Mouse (Mus musculus) heart, embryonic 15.5 days (tissue): ENCODE measurements around the gene Mt3. TPM values are rescaled to one million over a fixed set of nuclear protein-coding genes. Genes with fewer than 3 reads are reported as not detected.

ENCODE experiments used
- ATAC-seq: fragments of 200-750 bp; cut with Nextera tagmentation; replicated peaks from 2 replicates; pipeline ENCODE4 v1.8.0; 2017; ENCODE audit warnings: low read depth, moderate TSS enrichment; ENCODE audit not compliant: insufficient number of reproducible peaks, insufficient read depth, low FRiP score
- H3K27ac ChIP-seq: fragments of 300-500 bp; sonication (generic); 2 replicates; pipeline ENCODE4 v1.5.1; 2015; ENCODE audit warnings: mild to moderate bottlenecking, inconsistent platforms
- H3K27me3 ChIP-seq: fragments of 300-500 bp; sonication (generic); 2 replicates; pipeline ENCODE4 v1.6.1; 2015; ENCODE audit warnings: inconsistent platforms
- H3K36me3 ChIP-seq: fragments of 300-500 bp; sonication (generic); 2 replicates; pipeline ENCODE4 v1.6.1; 2015; ENCODE audit warnings: mild to moderate bottlenecking, inconsistent platforms
- H3K4me1 ChIP-seq: fragments of 300-500 bp; sonication (generic); replicated peaks from 2 replicates; pipeline ENCODE4 v1.6.1; 2015; ENCODE audit warnings: inconsistent platforms
- H3K4me2 ChIP-seq: fragments of 300-500 bp; sonication (generic); 2 replicates; pipeline ENCODE4 v1.6.1; 2015; ENCODE audit warnings: inconsistent platforms, mild to moderate bottlenecking, moderate library complexity
- H3K4me3 ChIP-seq: fragments of 300-500 bp; sonication (generic); 2 replicates; pipeline ENCODE4 v1.5.1; 2015; ENCODE audit warnings: mild to moderate bottlenecking, inconsistent platforms
- H3K9ac ChIP-seq: fragments of 300-500 bp; sonication (generic); 2 replicates; pipeline ENCODE4 v1.6.1; 2015; ENCODE audit warnings: mild to moderate bottlenecking, inconsistent platforms
- H3K9me3 ChIP-seq: fragments of 300-500 bp; sonication (generic); replicated peaks from 2 replicates; pipeline ENCODE4 v1.6.1; 2016; ENCODE audit warnings: inconsistent platforms
- WGBS: fragments of 180-500 bp; shearing (Covaris S2); methylation state at CpG from one replicate; pipeline ENCODE4 v1.1.7; 2015; ENCODE audit warnings: mixed read lengths; 5-methylcytosine and 5-hydroxymethylcytosine counted together
- polyA plus RNA-seq: library from polyadenylated mRNA; unstranded; fragments of >200 nt; fragmentation: Nextera tagmentation; extraction: Ambion mirVana; gene quantifications from 2 replicates; pipeline ENCODE4 v1.2.1, GENCODE M21; 2015

The Mt3 gene
- polyA plus RNA-seq, 1 experiment from 2014 or later, result 69.8 TPM

DNA sequence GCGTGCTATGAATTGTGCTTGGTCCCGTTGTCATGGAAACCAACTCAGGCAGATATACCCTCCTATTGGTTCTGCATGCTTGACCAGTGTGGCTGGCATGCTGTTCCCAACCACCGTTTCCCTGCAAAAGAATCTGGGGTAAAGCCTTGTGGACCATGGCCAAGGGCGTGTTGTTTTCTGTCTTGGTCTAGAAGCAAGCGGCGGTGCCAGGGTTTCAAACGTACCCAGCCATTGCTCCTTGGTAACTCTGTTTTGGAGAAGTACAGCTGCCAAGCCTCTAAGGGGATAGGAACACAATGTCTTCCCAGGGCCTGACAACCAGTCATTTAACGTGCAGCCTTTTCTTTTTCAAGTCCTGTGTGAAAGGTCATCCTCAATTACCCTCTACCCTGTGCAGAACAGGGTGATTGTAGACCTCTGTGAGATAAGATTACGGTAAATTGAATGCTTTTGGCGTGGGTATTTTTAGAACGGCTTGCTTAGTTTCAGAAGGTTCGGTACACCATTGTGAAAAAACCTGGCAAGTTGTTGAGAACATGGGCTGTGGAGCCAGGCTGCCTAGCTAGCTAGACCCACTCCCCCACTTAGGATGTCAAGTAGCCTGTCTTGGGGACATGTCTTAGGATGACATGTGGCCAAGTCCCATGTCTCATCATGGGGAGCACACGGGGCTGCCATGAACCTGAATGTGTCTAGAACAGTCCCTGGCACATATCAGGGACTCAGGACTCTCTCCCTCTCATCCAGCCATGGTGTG, 37.0 kb downstream of the Mt3 start:
- Histone ChIP-seq H3K9ac (no peak overlapping the region), H3K27me3 (peaks cover 27% of the 10 kb centered on the region), H3K4me1 (peaks cover 32% of the 10 kb centered on the region), H3K36me3 (no peaks in the 10 kb centered on the region), H3K4me2 (no peak overlapping the region), H3K27ac (no peak overlapping the region), H3K9me3 (no peaks in the 10 kb centered on the region), H3K4me3 (no peak overlapping the region)
- WGBS, result 55% methylated on average over 13 of the region's 13 CpGs
- no peak for ATAC-seq

DNA sequence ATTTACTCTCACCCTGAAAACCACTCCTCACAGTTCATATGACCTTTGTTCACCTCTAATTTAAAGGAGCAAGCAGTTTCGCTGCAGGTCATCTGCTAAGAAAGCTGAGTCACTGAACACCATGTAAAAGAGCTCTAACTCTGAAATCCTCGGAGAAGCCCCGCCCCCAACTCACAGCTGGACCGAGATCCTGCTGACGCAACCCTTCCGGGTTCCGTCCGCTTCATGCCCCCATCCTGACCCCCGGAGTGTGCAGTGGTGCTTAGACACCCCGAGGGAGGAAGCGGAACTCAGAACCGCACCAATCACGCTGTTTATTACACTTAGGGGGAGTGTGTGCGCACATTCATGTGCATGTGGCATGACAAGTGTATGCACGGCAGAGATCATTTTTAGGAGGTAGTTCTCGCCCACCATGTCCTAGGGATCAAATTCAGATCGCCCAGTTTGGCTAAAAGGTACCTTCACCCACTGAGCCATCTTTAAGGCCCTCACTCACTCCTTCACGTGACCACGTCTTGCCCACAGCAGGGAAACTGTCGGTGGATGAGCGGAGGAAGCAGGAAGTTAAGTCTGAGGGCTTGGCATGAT, 38.8 kb downstream of the Mt3 start:
- H3K4me1 ChIP-seq, result peaks cover 32% of the 10 kb centered on the region
- ATAC-seq, result no peak; the same call in 1 of the 2 replicates
- WGBS, result 27% methylated on average over 21 of the region's 21 CpGs
- peak overlapping the region; percentile 66 for H3K4me2 ChIP-seq
- peak overlapping the region; percentile 36; the same call in 1 of the 2 replicates for H3K9ac ChIP-seq
- H3K27me3 ChIP-seq, result peaks cover 12% of the 10 kb centered on the region
- peak overlapping the region; percentile 42 for H3K4me3 ChIP-seq
- H3K36me3 ChIP-seq, result no peaks in the 10 kb centered on the region
- no peaks in the 10 kb centered on the region for H3K9me3 ChIP-seq
- H3K27ac ChIP-seq, result no peak overlapping the region

DNA sequence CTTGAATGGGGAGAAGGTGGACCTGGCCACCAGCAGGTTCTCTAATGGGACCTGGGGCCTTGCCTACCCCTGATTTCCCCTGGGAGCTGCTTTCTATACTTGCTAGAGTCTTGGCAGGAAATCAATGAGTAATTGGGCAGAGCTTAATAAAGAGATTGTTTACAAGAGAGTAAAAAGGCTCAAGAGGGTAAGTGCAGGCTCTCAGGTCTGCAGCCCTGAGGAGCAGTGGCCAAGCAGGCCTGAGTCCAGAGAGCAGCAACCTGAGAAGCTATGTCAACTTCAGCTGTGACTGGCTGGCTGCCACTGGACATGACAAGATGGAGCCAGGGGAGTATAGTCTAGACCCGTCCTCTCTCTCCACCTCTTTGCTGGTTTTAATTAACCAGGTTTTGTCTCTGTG, 40.5 kb downstream of the Mt3 start:
- ATAC-seq, result no peak
- Histone ChIP-seq H3K4me3 (no peak overlapping the region), H3K36me3 (no peaks in the 10 kb centered on the region), H3K27me3 (no peaks in the 10 kb centered on the region), H3K9ac (no peak overlapping the region), H3K4me2 (no peak overlapping the region), H3K9me3 (no peaks in the 10 kb centered on the region), H3K27ac (no peak overlapping the region), H3K4me1 (peaks cover 18% of the 10 kb centered on the region)
- WGBS, result 72% methylated on average over 1 of the region's 1 CpGs

DNA sequence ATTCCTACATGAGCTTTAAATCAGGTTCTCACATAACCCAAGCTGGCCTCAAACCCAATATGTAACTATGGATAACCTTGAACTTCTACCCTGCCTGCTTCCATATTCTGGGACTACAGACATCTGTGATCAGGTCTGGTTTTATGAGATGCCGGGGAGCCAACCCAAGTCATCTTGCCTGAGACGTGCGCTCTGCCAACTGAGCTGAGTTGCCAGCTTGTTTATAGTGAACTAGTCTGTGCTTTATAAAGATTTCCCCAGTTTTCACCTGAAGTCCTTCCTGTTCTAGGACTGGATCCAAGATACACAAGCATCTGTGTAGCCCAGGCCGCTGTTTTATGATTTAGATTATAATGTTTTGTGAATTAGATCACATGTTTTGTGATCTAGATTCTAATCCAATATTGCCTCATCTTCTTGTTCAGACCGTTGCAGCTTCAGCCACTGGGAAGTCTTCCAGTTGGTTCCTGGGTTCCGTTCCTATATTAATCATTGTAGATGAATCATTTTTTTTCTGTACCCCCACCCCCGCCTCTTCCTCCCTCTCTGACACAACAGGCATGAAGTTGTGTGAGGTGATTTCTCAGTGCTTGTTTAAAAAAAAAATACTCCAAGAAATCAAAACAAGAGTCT, 42.3 kb downstream of the Mt3 start:
- H3K36me3 ChIP-seq, result no peaks in the 10 kb centered on the region
- no peak overlapping the region for H3K27ac ChIP-seq
- WGBS, result 76% methylated on average over 7 of the region's 7 CpGs
- H3K4me3 ChIP-seq, result no peak overlapping the region
- no peak overlapping the region for H3K9ac ChIP-seq
- no peaks in the 10 kb centered on the region for H3K27me3 ChIP-seq
- H3K4me1 ChIP-seq, result peaks cover 12% of the 10 kb centered on the region
- no peak overlapping the region for H3K4me2 ChIP-seq
- no peaks in the 10 kb centered on the region for H3K9me3 ChIP-seq
- no peak for ATAC-seq

DNA sequence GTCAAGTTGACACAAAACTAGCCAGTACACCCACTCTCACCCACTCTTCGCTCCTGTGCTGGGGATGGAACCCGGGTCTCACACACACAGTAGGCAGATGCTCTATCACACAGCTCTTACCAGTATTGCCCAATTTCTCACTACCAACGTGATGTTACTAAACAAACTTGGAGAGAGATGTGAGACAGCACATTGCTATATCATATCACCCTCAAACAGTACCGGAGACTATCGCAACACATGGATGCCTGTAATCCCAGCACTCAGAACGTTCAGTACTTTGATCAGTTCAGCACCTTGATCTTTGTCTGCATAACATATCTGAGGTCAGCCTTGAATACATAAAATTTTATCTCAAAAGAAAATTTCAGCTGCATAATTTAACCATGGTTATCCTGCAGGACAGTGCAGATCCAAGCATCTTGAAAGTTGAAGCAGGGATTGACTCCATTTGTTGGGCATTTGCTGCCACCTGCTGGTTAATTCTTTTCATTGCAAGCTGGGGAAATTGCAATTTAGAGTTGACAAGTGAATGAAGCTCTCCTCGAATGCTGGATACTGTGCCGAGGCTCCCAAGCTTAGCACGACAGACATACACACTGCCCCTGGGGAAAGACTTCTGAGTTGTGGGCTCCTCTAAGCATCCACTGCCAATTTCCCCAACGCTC, 46.9 kb downstream of the Mt3 start:
- 0 out of 2 replicates have a peak, but pooled peaks have one; percentile 43 for ATAC-seq
- peak overlapping the region; percentile 40; the same call in 1 of the 2 replicates for H3K4me2 ChIP-seq
- H3K36me3 ChIP-seq, result no peaks in the 10 kb centered on the region
- H3K4me1 ChIP-seq, result no peaks in the 10 kb centered on the region
- H3K4me3 ChIP-seq, result no peak overlapping the region
- H3K9ac ChIP-seq, result no peak overlapping the region
- H3K27me3 ChIP-seq, result no peaks in the 10 kb centered on the region
- no peaks in the 10 kb centered on the region for H3K9me3 ChIP-seq
- whole genome bisulfite sequencing, result 44% methylated on average over 10 of the region's 10 CpGs
- no peak overlapping the region for H3K27ac ChIP-seq

Other genes starting within 250 kb of the Mt3 start
- 49.4 and 51.5 TPM in 2 replicates for gene Amfr, start 139.8 kb upstream of the Mt3 start, polyA plus RNA-seq
- 64.7 and 73.1 TPM in 2 replicates for gene Nudt21, start 115.6 kb upstream of the Mt3 start, polyA plus RNA-seq
- gene Ogfod1, start 115.4 kb upstream of the Mt3 start, polyA plus RNA-seq, result 11.1 and 11.3 TPM in 2 replicates
- 8.0 and 9.9 TPM in 2 replicates for gene Bbs2, start 53.7 kb upstream of the Mt3 start, polyA plus RNA-seq
- not detected in 2 replicates for gene Mt4, start 15.4 kb upstream of the Mt3 start, polyA plus RNA-seq
- gene Mt2, start 20.1 kb downstream of the Mt3 start, polyA plus RNA-seq, result 47.8 and 51.2 TPM in 2 replicates
- gene Mt1, start 26.5 kb downstream of the Mt3 start, polyA plus RNA-seq, result 432 and 538 TPM in 2 replicates
- gene Nup93, start 62.0 kb downstream of the Mt3 start, polyA plus RNA-seq, result 51.6 and 60.7 TPM in 2 replicates
- 0.15 and 0.20 TPM in 2 replicates for gene Slc12a3, start 176.6 kb downstream of the Mt3 start, polyA plus RNA-seq
- 91.4 and 94.8 TPM in 2 replicates for gene Herpud1, start 233.8 kb downstream of the Mt3 start, polyA plus RNA-seq